Mouse (Mus musculus): ENCODE results near the gene Egfl6.

The Egfl6 gene

DNA sequence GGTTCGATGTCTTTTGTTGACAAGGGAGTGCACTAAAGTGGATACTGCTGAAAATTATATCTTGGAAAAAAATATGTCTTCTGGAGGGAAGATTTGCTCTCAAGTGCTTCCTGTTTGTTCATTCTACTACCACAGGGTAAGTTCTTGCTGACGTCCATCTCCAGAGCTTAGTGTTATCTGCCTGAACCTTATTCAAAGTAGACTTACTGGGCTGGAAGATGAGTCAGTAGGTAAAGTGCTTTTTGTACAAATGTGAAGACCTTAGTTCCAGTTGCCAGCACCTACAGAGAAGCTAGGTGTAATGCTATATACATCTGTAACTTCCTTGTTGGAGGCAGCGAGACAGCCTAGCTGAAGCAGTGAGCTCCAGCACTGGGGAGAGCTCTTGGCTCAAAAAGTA, 69.6 kb downstream of the Egfl6 start:
- no peak for DNase-seq

GRCm38 (mm10) chrX:166514035-166514434, 71.5 kb downstream of the Egfl6 start:
- peak; percentile 23 to 27 for DNase-seq

DNA sequence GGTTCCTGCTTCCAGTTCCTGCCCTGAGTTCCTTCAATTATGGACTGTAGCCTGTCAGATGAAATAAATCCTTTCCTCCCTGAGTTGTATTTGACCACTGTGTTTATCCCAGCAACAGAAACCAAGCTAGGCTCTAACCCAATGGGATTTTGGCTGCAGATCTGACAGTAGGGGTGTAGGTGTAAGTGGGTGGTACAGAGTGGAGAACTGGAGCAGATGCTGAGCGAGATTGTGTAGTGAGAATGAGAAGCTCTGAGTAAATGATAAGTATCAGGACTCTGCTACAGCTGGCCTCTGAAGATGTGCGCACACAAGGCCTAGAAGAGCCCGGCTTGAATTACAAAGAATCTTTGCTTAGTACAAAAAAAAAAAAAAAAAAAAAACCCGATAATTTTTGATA, 73.4 kb downstream of the Egfl6 start:
- DNase-seq: no peak

GRCm38 (mm10) chrX:166511107-166511506, 74.4 kb downstream of the Egfl6 start:
- no peak for DNase-seq

DNA sequence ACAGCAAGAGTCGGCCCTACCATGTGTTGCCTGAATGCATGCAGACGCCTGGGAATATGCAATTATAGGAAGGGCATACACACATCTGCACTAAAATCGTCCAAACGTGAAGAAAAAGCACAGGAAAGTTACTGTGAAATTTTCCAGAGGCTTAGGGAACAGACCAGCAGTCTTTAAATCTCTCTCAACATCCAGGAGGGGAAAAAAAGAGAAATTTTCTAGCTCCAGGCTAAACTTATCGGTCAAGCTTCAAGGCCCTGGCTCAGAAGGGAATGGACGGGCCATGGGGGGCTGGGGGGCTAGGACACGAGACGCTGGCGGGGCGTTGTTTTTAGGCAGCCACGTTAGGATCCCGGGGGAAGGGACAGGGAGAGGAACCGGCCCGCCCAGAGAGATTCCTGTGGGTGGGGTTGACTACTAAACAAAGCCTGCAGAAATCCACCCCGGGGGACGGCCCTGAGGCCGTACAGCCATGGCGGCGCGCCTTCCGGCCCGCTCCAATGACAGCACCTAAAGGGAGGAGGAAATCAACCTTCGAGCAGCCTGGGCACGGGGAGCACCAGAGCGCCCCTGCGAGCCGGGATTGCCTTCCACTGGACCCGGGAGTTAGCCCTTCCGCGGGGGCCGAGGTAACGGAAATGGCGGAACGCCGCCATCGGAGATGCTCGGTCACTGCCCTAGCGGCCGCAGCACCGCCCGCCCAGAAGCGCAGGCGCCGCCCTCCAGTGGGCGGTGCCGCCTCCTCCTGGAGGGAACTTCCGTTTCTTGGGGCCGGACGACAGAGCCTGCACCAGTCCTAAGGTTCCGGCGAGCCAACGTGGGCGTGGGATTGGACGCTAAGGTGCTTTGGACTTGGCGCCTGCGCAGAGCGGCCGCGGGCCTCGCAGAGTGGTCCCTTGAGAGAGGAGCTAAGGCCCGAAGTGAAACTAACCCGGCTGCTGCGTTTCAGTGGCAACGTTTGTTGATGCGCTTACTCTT, 75.5 kb downstream of the Egfl6 start:
- DNase-seq: peak; percentile 93 to 96

GRCm38 (mm10) chrX:166504421-166504820, 81.1 kb downstream of the Egfl6 start:
- DNase-seq: no peak

DNA sequence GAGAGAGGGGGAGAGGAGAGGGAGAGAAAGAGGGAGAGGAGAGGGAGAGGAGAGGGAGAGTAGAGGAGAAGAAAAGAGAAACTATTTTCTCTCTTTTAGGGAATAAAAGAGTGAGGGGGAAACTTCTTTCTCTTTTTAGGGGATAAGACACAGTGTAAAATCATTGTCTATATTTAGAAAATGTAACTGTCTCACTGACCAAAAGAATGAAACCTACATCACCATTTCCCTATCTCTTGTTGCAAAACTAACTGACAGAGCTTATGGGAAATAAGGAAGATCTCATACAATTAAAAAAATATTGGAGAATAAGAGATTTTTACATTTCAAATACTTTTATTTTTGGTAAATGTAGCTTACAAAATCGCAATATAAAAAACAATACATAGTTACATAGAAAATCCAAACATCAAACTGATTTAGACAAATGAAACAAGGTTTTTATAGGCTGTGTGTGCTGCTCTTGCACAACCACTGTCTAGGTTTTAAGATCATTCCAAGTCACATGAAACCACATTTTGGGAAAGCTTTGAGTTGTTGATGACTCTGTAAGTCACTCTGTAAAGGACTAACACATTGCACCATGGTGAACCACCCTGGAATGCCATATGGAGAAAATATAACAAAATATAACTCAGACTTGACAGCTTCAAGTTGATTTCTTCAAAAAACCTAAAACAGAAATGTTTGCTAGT, 85.9 kb downstream of the Egfl6 start:
- DNase-seq: no peak

DNA sequence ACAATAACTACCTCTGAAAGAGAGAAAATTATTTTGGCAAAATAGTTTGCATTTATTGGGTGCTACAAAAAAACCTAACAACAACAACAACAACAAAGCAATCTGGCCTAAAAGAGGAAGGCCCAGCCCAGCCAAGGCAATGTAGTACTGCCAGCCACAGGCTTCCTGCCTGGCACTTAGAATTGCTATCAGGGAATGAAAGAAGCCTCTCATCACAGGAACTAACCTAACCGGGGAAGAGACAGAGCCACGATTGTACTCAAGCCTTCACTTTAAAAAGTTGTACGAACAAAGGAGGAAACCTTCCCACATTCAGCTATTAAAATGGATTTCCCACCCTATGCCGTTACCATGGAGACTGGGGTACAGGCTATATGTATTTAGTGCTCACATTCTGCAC, 87.7 kb downstream of the Egfl6 start:
- peak in 1 of 2 experiments; percentile 26 for DNase-seq

DNA sequence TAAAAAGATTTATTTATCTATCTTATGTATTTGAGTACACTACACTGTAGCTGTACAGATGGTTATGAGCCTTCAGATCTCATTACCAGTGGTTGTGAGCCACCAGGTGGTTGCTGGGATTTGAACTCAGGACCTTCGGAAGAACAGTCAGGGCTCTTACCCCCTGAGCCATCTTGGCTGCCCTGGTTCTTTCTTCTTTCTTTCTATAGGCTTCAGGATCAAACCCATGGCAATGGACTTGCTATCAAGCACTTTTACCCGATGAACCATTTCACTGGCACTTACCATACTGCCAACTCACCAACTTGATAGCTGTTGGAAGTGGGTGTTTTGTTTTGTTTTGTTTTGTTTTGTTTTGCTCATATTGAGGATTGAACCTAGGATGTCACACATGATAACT, 90.5 kb downstream of the Egfl6 start:
- no peak for DNase-seq

DNA sequence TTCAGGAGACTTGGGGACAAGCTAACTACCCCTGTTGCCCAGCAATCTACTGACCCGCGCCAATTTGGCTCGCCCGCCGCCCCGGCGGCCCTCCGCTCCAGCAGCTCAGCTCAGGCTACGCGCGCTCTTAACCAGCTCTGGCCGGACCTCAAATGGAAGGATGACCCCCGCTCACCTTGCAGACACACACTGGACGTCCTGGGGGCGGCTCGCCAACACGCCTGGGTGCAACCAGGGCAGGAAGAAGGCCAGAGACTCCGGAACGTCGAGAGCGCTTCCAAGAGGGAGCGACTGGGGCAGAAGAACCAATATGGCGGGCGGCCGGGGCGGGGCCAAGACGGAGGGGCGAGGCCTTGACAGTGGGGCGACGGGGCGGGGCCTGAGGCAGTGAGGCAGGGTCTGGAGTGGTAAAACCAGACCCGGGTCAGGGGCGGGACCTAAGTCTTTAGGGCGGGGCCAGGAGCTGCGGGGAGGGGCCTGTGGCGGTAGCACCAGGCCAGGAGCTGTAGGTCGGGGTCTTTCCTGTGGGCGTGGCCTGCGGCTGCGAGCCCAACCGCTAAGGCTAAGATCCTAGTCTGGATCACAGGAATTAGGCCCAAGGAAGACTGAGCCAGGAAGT, 106.0 kb downstream of the Egfl6 start, which contains the start of gene Rab9:
TSS of gene Rab9 (minus strand) at position 503 of the 619 bp plus-strand sequence.
- peak; percentile 96 to 98 for DNase-seq

- DNase-seq: peak; percentile 8
Measured at GRCm38 (mm10) chrX:166478631-166479364, 106.7 kb downstream of the Egfl6 start.

- DNase-seq: no peak
Measured at GRCm38 (mm10) chrX:166477393-166477792, 108.1 kb downstream of the Egfl6 start.

All from cerebellum, postnatal 10 days (tissue).